Mouse (Mus musculus) right cerebral cortex, postnatal 36 days (tissue): ENCODE results near the gene Pkig.
"Not testable (repeated sequence)": the region's sequence is repeated elsewhere in the genome, so short reads cannot be mapped to it uniquely, and the experiment has no call there.

Experiments used
- DNase-seq, 2 experiments: peaks; one replicate each; pipeline ENCODE4 v3.0.0; 2022; ENCODE audit warnings: low spot score in 2 of 2, mixed read lengths in 1 of 2

The Pkig gene

DNA sequence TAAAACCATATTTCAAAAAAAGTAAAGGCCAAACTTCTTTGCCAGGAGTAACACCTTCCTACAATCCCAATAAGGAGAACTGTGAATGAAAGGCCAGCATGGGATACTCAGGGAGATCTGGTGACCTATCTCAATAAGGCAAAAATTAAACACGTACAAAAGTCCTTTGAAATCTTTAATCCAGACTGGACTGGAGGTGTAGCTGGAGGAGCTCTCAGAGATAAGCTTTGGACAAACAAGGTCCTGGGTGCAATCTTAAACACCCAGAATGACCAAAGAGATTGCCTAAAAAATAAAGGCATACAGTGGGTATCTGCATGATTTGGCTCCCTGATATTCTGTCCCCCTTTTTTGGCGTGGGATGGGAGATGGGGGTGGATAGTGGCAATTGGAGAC is 14.6 kb upstream of the Pkig start:
- no peak for DNase-seq

GRCm38 (mm10) chr2:163644047-163644446 is 14.1 kb upstream of the Pkig start:
- DNase-seq = no peak

DNA sequence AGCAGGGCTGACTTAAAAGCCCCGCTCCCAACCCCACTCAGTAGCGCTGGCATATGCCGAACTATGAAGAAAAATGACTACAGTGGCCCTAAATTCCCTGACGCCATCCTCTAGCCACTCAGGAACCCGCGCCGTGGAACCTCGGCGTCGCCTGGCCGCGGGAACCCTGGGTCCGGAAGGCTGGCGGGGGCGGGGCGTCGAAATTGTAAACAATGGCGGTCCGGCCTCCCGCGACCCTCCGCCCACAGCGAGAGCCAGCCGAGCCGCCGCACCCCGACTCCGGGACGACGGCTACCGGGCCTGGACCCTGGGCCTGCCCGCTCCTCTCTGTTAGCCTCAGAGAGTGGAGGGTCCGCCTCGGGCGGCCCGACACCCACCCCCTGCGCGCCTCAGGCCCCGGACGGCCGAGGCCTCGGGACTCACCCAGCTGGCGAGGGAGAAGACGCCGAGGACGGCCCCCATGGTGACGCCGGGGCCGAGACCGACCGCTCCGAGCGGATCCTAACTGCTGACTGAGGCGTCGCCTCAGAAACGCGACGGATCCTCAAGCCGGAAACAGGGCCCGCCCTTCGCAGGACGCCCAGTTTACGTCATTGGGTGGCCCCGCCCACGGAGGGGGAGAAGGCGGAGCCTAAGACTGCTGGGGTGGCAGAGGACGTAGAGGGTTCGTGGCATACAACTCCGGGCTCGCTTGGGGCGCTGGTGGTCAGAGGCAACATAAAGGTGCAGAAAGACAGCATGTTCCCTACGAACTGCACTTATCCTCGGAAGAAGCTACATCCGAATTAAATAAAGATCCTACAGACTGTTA is 13.4 kb upstream of the Pkig start, which contains the start of gene Serinc3:
Gene Serinc3 (minus strand): TSS at position 557 of the 811 bp plus-strand sequence.
- DNase-seq = peak; percentile 95

- no peak for DNase-seq
Observed at GRCm38 (mm10) chr2:163645700-163646460, 12.3 kb upstream of the Pkig start.

DNA sequence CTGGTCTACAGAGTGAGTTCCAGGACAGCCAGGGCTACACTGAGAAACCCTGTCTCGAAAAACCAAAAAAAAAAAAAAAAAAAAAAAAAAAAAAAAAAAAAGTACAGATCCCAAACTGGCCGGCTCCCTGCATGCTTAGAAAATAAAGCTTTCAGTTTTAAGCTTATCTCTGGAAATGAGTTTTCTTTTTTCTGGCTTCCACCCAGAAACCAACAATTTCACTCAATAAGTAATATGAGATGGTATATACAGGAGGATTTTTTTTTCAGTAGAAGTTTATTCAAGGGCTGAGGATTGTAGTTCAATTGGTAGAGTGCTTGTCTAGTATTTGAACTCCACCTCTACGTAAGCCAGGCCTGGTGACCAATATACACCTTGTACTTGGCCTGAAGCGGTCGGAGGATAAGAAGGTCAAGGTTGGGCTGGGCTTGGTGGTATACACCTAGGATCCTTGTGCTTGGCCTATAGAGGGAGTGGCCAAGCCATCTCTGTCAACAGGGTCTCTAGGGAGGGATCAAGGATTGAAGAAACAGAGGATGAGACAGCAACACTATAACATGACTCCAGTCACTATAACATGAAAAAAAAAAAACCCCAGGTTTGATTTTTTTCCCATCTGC is 11.6 kb upstream of the Pkig start:
- DNase-seq = no peak

GRCm38 (mm10) chr2:163655699-163656098 is 2.5 kb upstream of the Pkig start:
- DNase-seq = not testable (repeated sequence)

DNA sequence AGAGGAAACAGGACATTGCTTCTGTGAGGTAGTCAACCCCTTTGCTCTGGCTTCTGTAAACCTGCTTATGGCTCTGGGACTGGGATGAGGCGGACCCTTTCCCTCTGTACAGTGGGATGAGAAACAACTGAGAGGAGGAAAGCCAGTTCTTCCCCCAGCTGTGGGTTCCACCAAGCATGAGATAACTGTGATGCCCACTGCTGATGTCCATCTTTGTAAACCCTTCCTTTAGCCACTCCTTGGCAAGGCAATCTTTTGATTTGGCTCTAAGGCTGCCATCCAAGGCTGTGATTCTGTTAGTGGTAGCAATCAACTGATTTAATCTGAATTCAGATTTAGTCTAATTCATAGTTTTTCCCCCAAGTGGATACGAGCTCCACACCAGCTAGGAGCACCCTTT is 700 bp upstream of the Pkig start:
- DNase-seq = no peak

DNA sequence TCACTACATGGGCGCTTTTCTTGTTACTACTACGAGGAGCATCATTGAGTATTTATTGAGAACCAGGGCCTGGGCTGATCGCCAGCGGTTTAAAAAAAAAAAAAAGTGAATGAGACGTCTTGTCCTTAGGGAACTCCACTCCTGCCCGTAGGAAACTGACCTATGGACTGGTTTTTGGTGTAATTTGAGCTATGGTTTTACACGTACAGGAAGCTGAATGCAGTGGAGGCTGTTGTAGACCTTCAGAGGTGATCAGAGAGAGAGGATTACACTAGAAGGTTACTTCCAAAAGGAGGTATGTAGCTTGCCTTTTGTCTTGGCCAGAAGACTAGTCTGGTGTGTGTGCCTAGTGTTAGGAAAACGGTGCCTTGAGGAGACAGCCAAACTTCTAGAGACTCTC is 755 bp downstream of the Pkig start:
- DNase-seq = no peak

DNA sequence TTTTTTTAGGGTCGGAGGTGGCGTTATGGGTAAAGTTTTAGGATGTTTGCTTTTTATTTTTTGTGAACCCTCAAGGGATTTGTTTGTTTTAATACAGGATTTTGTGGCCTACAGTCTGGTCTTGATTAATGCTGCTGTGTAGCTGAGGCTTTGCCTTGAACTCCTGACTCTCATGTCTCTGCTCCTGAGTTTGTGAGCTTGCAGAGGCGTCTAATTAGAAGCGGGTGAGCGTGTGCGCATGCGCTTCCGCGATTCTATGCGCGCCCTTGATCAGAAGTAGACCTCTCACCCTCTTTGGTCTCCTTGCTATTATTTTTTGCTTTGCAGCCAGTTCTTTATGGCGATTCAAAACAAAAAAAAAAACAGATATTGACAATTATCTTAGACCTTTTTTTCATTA is 1.2 kb downstream of the Pkig start:
- no peak for DNase-seq

DNA sequence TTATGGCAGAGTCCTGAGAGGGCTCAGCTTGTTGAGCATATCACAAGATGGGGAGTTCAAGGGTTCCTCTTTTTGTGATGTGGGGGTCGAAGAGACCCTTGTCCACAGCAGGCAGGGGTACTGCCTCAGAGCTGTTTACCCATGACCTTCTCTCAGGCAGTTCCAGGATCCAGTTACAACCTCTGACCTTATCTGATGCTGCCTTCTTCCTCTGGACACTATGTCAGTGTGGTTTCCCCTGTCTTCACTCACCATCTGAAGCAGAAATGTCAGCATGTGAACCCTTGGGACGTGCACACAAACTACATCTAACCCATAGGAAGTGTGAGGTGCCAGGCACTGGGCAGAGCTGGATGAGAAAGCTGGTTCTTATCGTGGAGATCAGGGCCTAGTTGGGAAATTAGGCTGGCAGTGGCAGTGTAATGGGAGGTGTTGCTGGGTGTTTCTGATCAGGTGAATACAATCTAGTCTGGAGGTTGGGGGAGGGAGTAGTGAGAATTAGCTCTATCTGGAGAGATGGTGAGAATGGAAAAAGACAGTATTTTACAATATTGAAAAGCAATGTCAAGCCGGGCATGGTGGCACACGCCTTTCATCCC is 2.0 kb downstream of the Pkig start:
- DNase-seq = no peak

DNA sequence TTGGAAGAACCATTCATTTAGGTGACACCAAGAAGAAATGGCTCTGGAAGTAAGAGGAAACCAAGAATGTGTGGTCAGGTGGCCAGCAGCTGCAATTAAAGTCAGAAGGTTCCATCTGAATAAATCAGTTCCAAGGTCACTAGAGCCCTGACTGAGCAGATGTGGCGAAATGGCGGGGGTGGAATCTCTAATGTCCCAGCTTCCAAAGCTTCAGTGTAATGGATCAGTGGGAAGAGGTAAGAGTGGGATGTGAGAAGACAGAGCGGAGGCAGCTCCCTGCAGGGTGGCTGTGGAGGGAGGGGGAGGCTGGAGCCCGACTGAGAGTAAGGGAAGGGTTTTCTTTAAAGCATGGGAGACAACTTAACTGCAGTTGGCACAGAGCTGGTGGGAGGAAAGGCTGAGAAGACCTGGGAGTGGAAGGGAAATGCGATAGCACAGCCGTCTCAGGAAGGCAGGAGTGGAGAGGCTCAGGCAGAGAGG is 3.2 kb downstream of the Pkig start:
- DNase-seq = peak; percentile 74 to 85

DNA sequence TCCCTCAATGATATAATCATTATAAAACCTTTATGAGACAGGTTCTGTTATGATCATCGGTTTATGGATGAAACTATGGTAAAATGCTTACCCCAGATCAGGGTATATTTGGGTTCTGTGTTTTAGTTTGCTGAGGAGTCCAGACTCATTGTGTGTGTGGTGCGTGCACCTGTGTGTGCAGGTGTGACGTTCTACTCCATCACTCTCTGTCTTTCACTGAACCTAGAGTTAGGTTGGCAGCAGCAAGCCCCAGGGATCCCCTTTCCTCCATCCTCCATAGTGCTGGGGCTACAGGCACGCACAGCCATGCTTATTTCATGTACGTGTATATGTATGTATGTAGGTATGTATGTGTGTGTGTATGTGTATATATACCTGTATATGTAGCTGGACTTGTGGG is 3.9 kb downstream of the Pkig start:
- no peak for DNase-seq

- no peak for DNase-seq
Observed at GRCm38 (mm10) chr2:163662698-163663221, 4.6 kb downstream of the Pkig start.

GRCm38 (mm10) chr2:163663930-163664329 is 5.7 kb downstream of the Pkig start:
- no peak for DNase-seq

DNA sequence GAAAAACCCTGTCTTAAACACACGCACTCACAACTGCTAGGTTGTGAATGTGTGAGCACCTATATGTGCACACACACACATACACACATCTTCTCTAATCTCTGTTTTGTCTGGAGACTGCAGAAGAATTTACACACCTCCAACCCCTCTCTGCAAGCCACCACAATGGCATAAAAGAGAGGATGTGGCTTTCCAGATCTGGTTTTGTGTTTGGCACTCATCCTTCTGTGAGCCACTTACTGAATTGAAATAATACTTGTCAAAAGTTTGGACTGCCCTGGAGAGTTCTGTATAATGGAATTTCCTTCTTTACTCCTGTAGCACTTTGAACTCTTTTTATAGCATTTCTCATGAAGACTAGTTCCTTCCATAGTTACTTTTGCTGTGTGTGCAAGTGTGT is 8.9 kb downstream of the Pkig start:
- no peak for DNase-seq

DNA sequence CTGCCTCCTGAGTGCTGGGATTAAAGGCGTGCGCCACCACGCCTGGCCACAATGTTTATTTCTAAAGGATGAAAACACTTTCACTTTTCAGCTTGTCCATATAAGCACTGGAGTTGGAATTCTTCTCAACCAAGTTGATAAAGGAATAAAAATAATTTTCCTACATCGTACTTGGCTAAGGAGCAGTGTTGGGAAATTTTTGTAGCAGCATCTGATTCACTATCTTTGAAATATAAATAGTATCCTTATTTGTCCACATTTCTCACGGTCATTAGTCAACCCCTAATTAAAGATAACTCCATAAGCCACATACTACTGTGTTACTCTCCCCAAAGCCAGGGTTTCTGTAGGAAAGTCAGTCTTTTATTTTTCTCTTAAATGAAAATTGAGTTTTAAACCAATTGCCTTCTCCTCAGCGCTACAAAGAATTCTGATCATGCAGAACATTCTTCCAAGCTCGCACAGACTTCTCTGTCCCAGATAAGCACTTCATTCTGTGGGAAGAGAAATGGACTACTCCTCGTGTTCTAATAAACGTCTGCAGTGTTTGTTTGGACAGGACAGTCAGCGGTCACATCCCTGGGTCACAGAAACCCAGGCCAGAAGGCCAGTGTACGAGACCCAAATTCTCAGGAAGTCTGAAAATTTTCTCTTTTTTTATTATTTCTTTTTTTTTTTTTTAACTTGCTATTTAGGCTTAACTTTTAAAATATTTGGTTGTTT is 12.8 kb downstream of the Pkig start:
- no peak for DNase-seq

GRCm38 (mm10) chr2:163674397-163674796 is 16.2 kb downstream of the Pkig start:
- DNase-seq = no peak

DNA sequence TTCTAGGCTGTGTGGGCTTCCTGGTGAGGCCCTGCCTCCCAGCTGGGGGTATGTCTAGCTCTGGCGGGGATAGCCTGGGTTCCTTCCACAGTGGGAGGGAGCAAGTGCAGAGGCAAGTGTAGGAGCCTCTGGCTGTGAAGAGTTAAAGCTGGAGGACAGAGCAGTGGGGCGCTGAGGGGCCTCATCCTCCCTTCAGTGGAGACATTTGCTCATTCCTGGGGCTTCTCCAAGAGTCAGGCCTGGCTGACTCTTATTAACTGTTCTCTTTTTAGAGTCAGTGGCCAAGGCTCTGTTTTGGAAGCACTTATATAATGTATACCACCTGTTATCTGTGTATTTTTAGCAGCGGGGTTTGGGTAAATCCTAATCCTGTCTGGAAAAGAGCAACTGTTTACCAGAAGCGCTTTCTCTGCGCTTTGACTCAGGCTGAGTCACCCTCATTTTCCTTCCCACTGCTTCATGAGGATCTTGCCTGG is 17.0 kb downstream of the Pkig start:
- peak; percentile 43 to 44 for DNase-seq

- peak in 1 of 2 experiments; percentile 37 for DNase-seq
Observed at GRCm38 (mm10) chr2:163675662-163676061, 17.5 kb downstream of the Pkig start.

DNA sequence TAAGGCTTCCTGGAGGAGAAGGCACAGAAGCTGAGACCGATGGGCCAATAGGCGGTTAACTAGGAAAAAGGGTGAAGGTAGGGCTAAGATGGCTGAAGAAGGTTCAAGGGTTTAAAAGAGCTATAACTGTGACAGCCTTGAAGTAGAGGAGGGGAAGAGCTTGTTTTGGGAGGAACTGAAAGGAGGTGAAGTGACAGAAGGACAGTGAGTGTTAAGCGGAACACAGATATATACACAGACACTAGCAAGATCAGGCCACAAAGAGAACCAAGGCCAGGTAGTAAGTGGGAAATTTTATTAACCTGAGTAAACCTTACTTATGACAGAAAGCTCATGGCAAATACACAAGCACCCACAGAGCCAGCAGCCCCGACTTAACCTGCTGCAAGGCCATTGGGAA is 18.1 kb downstream of the Pkig start:
- DNase-seq = no peak

GRCm38 (mm10) chr2:163676745-163677144 is 18.6 kb downstream of the Pkig start:
- no peak for DNase-seq
